In genomic region chr10:25012129-25012528, GRCm38 (mm10) we compare ENCODE assay signal across 31 mouse cellular contexts.
"Had no signal": no experiment of that assay in that cellular context is flagged by ENCODE, and none has a peak within 500 bp of the region (broad histone marks: within the 10 kb centered on the region; RNA-seq: fewer than 3 reads in every experiment).

No protein-coding gene starts in this region.

- H3K36me3 ChIP-seq: heart, embryonic 10.5 days; heart, embryonic 12.5 days; heart, embryonic 13.5 days; heart, embryonic 15.5 days; hindbrain, embryonic 10.5 days; hindbrain, embryonic 12.5 days; hindbrain, embryonic 13.5 days; hindbrain, embryonic 15.5 days; intestine, embryonic 15.5 days had no signal

- H3K4me1 ChIP-seq: heart, embryonic 10.5 days; heart, embryonic 12.5 days; heart, embryonic 13.5 days; heart, embryonic 15.5 days; hindbrain, embryonic 10.5 days; hindbrain, embryonic 12.5 days; hindbrain, embryonic 13.5 days; hindbrain, embryonic 15.5 days; intestine, embryonic 15.5 days had no signal

- H3K27ac ChIP-seq: heart, embryonic 10.5 days; heart, embryonic 13.5 days; heart, embryonic 15.5 days; hindbrain, embryonic 10.5 days; hindbrain, embryonic 12.5 days; hindbrain, embryonic 13.5 days; hindbrain, embryonic 14.5 days; hindbrain, embryonic 15.5 days; hindbrain, postnatal 0 days; intestine, embryonic 15.5 days; layer of hippocampus, adult 2 months; left cerebral cortex, adult 2 months had no signal

- H3K9ac ChIP-seq: heart, embryonic 12.5 days; heart, embryonic 13.5 days; heart, embryonic 15.5 days; hindbrain, embryonic 12.5 days; hindbrain, embryonic 13.5 days; hindbrain, embryonic 14.5 days; hindbrain, embryonic 15.5 days; intestine, embryonic 15.5 days had no signal

- H3K4me2 ChIP-seq: heart, embryonic 11.5 days; heart, embryonic 12.5 days; heart, embryonic 13.5 days; heart, embryonic 15.5 days; hindbrain, embryonic 12.5 days; hindbrain, embryonic 13.5 days; hindbrain, embryonic 14.5 days; hindbrain, embryonic 15.5 days; intestine, embryonic 15.5 days had no signal

- H3K27me3 ChIP-seq: heart, embryonic 12.5 days; heart, embryonic 13.5 days; heart, embryonic 15.5 days; hindbrain, embryonic 12.5 days; hindbrain, embryonic 13.5 days; hindbrain, embryonic 15.5 days; intestine, embryonic 15.5 days had no signal

- ATAC-seq: hindbrain, embryonic 16.5 days; hindbrain, postnatal 0 days; inflammation-experienced regulatory T-cells, adult 6 months; intestine, embryonic 15.5 days; intestine, embryonic 16.5 days; intestine, postnatal 0 days had no signal

- H3K9me3 ChIP-seq: heart, embryonic 10.5 days; heart, embryonic 12.5 days; heart, embryonic 13.5 days; heart, embryonic 15.5 days; hindbrain, embryonic 10.5 days; hindbrain, embryonic 12.5 days; hindbrain, embryonic 13.5 days; hindbrain, embryonic 15.5 days; intestine, embryonic 15.5 days had no signal

- DNase-seq: heart, postnatal 10 days; heart, postnatal 14 days; heart, postnatal 36 days; heart, postnatal 4 days; kidney, adult 11 months; kidney, adult 18-20 months; kidney, adult 2 months; kidney, adult 8-10 months; kidney, postnatal 10 days; kidney, postnatal 25 days; kidney, postnatal 36 days; layer of hippocampus, adult 9-11 months; layer of hippocampus, postnatal 36 days had no signal

- H3K4me3 ChIP-seq: heart, embryonic 10.5 days; heart, embryonic 12.5 days; heart, embryonic 13.5 days; heart, embryonic 15.5 days; hindbrain, embryonic 10.5 days; hindbrain, embryonic 12.5 days; hindbrain, embryonic 13.5 days; hindbrain, embryonic 15.5 days; intestine, embryonic 15.5 days; layer of hippocampus, adult 2 months; left cerebral cortex, adult 2 months had no signal
